Mouse (Mus musculus) embryonic facial prominence, embryonic 12.5 days (tissue): ENCODE results near the gene Zfyve27. TPM values are rescaled to one million over a fixed set of nuclear protein-coding genes. Genes with fewer than 3 reads are reported as not detected.

Experiments
- ATAC-seq: fragments of 200-750 bp; cut with Nextera tagmentation; 2 replicates; pipeline ENCODE4 v1.8.0; 2017; ENCODE audit not compliant: insufficient number of reproducible peaks, insufficient read depth, low FRiP score, low TSS enrichment
- H3K27ac ChIP-seq: fragments of 300-500 bp; sonication (generic); 2 replicates; pipeline ENCODE4 v1.5.1; 2016; ENCODE audit warnings: mild to moderate bottlenecking
- H3K27me3 ChIP-seq: fragments of 300-500 bp; sonication (generic); 2 replicates; pipeline ENCODE4 v1.6.1; 2016; ENCODE audit warnings: mild to moderate bottlenecking, moderate library complexity
- H3K36me3 ChIP-seq: fragments of 300-500 bp; sonication (generic); 2 replicates; pipeline ENCODE4 v1.6.1; 2016; ENCODE audit warnings: mild to moderate bottlenecking
- H3K4me1 ChIP-seq: fragments of 300-500 bp; sonication (generic); 2 replicates; pipeline ENCODE4 v1.6.1; 2016
- H3K4me2 ChIP-seq: fragments of 300-500 bp; sonication (generic); replicated peaks from 2 replicates; pipeline ENCODE4 v1.6.1; 2016; ENCODE audit warnings: mild to moderate bottlenecking, moderate library complexity
- H3K4me3 ChIP-seq: fragments of 300-500 bp; sonication (generic); 2 replicates; pipeline ENCODE4 v1.5.1; 2016; ENCODE audit warnings: mild to moderate bottlenecking
- H3K9ac ChIP-seq: fragments of 300-500 bp; sonication (generic); 2 replicates; pipeline ENCODE4 v1.6.1; 2016; ENCODE audit warnings: mild to moderate bottlenecking, moderate library complexity
- H3K9me3 ChIP-seq: fragments of 300-500 bp; sonication (generic); 2 replicates; pipeline ENCODE4 v1.6.1; 2016; ENCODE audit warnings: mild to moderate bottlenecking, moderate library complexity
- WGBS: fragments of 180-500 bp; shearing (Covaris S2); methylation state at CpG from one replicate; pipeline ENCODE4 v1.1.7; 2016; 5-methylcytosine and 5-hydroxymethylcytosine counted together
- polyA plus RNA-seq: library from polyadenylated mRNA; unstranded; fragments of >200 nt; fragmentation: Nextera tagmentation; extraction: Ambion mirVana; gene quantifications from 2 replicates; pipeline ENCODE4 v1.2.1, GENCODE M21; 2016

Zfyve27 gene
- polyA plus RNA-seq, 1 experiment from 2014 or later, result 32.5 TPM

DNA sequence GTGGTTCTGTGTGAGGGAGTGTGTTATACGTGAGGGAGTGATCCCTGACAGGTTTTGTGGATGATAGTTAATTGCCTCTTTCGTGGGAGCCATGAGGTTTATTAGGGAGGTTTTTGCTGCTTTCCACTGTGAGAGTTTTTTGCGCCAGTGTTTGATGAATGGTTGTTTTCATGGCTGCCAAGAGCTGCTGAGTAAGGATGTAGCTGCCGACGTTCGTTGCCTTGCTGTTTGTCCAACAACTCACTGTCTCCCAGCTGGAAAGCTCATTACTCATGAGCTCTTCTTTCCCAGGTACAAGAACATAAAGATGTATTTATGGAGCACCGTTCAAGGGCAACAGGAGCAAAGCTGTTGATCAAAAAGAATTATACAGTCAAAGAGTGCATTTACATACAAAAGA, 437 bp downstream of the Zfyve27 start:
- Histone ChIP-seq H3K27me3 (peaks cover 14% of the 10 kb centered on the region), H3K4me3 (no peak overlapping the region), H3K27ac (no peak overlapping the region), H3K9me3 (no peaks in the 10 kb centered on the region), H3K36me3 (no peaks in the 10 kb centered on the region), H3K9ac (no peak overlapping the region), H3K4me2 (no peak overlapping the region), H3K4me1 (no peaks in the 10 kb centered on the region)
- no peak for ATAC-seq
- 69% methylated on average over 7 of the region's 7 CpGs for WGBS

DNA sequence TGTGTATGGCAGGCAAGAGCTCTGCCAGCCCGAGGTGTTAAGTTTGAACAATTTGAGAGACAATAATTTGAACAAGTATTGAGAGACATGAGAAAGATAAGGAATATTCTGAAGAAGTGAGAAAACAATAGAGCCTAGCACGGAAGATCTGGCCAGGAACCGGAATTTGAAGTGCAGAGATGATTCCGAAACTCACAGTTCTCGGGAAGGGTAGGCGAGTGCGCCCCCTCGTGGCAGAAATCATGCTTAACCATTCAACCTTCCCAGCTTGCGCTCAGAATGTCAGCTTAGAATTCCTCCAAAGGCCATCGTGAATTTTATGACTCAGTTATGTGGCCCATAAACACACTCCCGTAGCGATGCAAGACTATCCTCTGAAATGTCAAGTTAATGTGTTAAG, 2.4 kb downstream of the Zfyve27 start:
- no peak for ATAC-seq
- Histone ChIP-seq H3K27me3 (peaks cover 19% of the 10 kb centered on the region), H3K4me1 (peaks cover 4% of the 10 kb centered on the region), H3K9ac (no peak overlapping the region; the same call in 1 of the 2 replicates), H3K4me3 (no peak overlapping the region), H3K4me2 (peak overlapping the region; percentile 33), H3K27ac (no peak overlapping the region), H3K36me3 (no peaks in the 10 kb centered on the region), H3K9me3 (no peaks in the 10 kb centered on the region)
- 4% methylated on average over 12 of the region's 12 CpGs for WGBS

DNA sequence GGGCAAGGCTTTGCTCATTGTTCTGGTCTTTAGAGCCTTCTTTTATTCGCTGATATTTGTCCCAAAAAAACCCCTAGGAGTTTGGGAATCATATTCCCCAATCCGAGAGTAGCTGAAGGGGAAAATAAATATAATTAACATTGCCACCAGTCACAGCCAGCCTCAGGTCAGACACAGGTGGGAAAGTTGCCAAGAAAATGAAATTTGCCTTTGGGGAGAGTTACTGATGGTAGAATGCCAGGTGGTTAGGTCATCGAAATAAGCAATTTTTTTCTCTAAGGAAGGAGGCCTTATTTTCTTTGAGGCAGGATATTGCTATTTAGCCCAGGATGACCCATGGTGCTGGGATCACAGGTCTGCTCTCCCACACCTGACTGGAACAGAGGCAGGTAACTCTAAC, 3.0 kb downstream of the Zfyve27 start:
- Histone ChIP-seq H3K9me3 (no peaks in the 10 kb centered on the region), H3K27ac (no peak overlapping the region), H3K9ac (no peak overlapping the region), H3K4me1 (peaks cover 10% of the 10 kb centered on the region), H3K4me3 (no peak overlapping the region), H3K36me3 (no peaks in the 10 kb centered on the region), H3K4me2 (no peak overlapping the region), H3K27me3 (peaks cover 19% of the 10 kb centered on the region)
- no peak for ATAC-seq
- WGBS, result 52% methylated on average over 3 of the region's 3 CpGs

DNA sequence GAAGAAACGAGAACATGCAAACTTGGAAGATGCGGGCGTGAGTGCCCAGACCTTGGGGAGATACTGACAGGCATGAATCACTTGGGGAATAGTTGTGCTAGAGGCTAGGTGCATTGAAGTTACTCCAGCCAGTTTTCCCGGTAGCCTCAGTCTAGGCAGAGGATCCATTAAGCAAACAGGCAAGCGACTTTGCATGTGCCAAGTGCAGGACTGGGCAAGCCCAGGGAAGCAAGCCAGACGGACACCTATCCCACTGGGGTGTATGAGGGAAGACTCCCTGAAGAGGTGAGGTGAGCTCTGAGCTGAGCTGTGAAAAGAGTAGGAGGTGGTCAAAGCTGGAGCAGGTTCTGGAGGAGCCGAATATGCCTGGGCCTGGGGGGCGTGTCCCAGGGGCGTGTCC, 3.7 kb downstream of the Zfyve27 start:
- Histone ChIP-seq H3K36me3 (no peaks in the 10 kb centered on the region), H3K4me3 (no peak overlapping the region), H3K27ac (no peak overlapping the region), H3K4me1 (peaks cover 10% of the 10 kb centered on the region), H3K9me3 (no peaks in the 10 kb centered on the region), H3K9ac (no peak overlapping the region), H3K27me3 (peaks cover 19% of the 10 kb centered on the region), H3K4me2 (no peak overlapping the region)
- ATAC-seq, result no peak
- WGBS, result 60% methylated on average over 9 of the region's 9 CpGs

DNA sequence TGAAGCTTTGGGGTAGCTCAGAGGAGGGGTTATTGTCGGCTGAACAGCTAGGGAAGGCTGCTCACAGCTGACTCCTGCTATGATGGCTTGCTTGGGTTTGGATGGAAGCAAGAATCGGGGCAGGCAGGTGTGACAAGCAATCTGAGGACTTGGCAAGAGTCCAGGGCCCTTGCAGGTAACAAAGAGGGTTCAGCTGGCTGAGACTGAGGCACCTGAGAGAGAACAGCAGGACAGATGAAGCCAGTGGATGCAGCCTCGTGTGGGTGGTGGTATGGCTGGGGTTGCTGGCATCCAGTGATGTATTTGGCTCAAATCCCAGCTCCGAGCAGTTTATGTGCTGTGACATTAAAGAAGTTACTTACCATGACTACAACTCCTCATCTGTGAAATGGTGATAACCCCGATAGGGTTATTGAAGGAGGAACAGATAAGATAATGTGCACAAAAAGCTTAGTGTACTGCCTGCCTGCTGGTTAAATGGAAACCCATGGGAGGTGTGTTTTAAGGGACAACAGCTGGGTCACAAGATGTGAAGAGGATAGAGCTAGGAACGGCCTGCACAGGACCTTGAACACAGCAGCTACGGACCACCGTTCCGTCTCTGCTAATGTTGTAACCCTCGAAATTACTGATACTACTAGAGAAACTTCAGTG, 5.7 kb downstream of the Zfyve27 start:
- Histone ChIP-seq H3K9me3 (no peaks in the 10 kb centered on the region), H3K9ac (no peak overlapping the region), H3K27ac (no peak overlapping the region), H3K4me2 (no peak overlapping the region; the same call in 1 of the 2 replicates), H3K4me1 (peaks cover 10% of the 10 kb centered on the region), H3K36me3 (no peaks in the 10 kb centered on the region), H3K4me3 (no peak overlapping the region), H3K27me3 (peaks cover 19% of the 10 kb centered on the region)
- no peak for ATAC-seq
- 76% methylated on average over 10 of the region's 10 CpGs for WGBS

DNA sequence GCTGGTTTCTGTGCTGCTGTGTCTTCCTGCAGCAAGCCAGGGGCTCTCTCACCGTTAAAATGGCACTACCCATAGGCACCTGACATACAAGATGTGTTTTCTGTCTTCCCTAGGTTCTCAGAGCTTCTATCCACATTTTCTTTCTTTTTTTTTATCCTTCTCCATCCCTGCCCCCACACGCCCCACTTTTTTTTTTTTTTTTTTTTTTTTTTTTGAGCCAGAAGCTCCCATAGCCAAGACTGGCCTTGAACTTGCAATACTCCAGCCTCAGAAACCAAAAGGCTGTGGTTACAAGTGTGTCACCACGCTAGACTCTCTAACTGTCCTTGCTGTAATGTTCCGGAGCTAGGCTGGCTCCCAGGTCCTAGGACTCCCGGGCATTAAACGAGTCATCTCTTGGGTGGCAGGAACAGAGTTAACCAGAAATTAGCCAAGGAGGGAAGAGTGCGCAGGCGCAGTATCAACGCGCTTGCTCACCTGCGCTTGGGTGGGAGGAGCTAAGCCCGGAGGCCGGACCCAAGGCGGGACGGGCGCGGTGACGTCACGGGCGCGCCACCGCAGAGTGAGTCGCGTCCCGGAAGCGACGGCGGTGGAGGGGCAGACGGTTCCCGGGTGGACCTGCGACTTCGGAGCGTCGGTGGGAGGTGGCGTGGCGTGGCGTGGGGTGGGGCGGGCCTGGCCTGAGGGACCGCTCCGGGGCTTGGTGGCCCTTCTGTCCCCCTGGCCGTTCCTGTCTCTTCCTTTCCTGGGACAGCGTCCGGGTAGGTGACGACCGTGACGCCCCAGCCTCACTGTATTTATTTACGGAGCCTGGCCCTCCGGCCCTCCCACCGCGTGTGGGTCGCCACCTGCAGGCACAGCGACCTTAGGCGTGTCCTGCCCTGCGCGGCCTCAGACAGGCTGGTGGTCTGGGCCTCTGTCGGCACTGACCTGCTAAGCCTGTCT, 6.5 kb downstream of the Zfyve27 start:
- no peaks in the 10 kb centered on the region for H3K36me3 ChIP-seq
- H3K4me2 ChIP-seq, result peak overlapping the region; percentile 93
- peaks cover 19% of the 10 kb centered on the region for H3K27me3 ChIP-seq
- WGBS, result 2% methylated on average over 54 of the region's 56 CpGs
- peak overlapping the region; percentile 92 for H3K9ac ChIP-seq
- peak overlapping the region; percentile 98 for H3K4me3 ChIP-seq
- H3K27ac ChIP-seq, result 0 out of 2 replicates have a peak overlapping the region, but pooled peaks have one; percentile 30
- no peaks in the 10 kb centered on the region for H3K9me3 ChIP-seq
- peaks cover 10% of the 10 kb centered on the region for H3K4me1 ChIP-seq
- peak; percentile 79 for ATAC-seq

DNA sequence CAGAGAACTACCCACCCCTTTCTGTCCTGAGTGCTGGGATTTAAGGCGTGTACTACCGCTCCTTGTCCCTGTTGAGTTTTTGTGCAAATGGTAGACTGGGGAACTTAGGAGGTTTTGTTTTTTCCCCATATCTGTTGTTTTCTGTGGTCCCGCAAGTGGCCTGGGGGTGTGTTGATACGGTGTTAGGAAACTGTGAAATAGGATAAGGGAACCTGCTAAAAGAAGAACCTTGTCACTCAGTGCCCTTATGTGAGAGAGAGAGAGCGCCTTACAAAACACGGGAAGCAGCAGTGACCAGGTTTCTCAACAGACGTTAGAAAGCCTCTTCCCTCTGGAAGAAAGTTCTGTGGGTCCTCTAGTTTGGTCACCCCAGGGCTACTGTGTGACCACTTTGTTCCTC, 13.1 kb downstream of the Zfyve27 start:
- H3K9me3 ChIP-seq, result no peaks in the 10 kb centered on the region
- 64% methylated on average over 7 of the region's 7 CpGs for WGBS
- no peak for ATAC-seq
- no peaks in the 10 kb centered on the region for H3K27me3 ChIP-seq
- no peak overlapping the region for H3K9ac ChIP-seq
- no peaks in the 10 kb centered on the region for H3K4me1 ChIP-seq
- H3K4me3 ChIP-seq, result no peak overlapping the region
- peaks cover 28% of the 10 kb centered on the region for H3K36me3 ChIP-seq
- H3K27ac ChIP-seq, result no peak overlapping the region
- no peak overlapping the region for H3K4me2 ChIP-seq

DNA sequence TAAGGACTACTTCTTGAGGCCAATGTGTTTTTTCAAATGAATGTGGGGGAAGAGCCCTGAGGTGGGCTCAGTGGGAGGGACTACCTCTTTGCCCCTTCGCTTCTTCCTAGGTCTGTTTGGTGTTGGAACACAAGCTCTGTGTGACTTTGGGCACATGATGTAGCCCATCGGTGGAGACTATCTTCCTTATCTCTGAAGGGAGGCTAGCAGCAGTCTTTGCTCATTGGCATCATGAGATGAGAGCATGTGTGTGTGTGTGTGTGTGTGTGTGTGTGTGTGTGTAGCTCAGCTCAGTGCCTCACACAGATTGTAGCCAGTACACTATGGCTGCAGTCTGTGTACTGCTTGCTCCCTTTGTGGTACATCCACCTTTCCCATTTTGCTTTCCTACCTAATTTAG, 13.7 kb downstream of the Zfyve27 start:
- no peak overlapping the region for H3K4me3 ChIP-seq

DNA sequence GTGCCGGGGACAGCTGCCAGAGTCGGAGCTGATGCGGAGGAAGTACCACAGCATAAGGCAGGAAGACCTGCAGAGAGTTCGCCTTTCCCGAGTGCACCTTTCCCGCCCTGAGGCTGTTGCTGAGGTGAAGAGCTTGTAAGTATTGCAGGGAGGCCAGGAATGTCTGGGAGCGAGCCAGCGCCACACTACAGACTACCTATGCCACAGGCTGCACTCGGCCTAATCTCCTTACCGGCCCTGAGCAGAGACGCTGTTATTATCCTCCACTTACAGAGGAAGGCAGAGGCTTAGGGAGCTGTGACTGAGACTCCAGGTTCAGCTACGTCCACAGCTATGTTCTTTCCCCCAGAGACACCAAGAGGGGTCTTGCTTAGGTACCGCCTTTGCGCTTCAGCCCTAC, 15.6 kb downstream of the Zfyve27 start:
- no peak overlapping the region for H3K27ac ChIP-seq
- ATAC-seq, result no peak
- H3K4me1 ChIP-seq, result no peaks in the 10 kb centered on the region
- H3K36me3 ChIP-seq, result peaks cover 46% of the 10 kb centered on the region
- H3K9me3 ChIP-seq, result no peaks in the 10 kb centered on the region
- no peak overlapping the region for H3K9ac ChIP-seq
- H3K4me2 ChIP-seq, result no peak overlapping the region
- 86% methylated on average over 14 of the region's 14 CpGs for WGBS
- no peaks in the 10 kb centered on the region for H3K27me3 ChIP-seq
- no peak overlapping the region for H3K4me3 ChIP-seq

More for the DNA sequence above, 13.7 kb downstream of the Zfyve27 start:
- Histone ChIP-seq H3K9ac (no peak overlapping the region), H3K9me3 (no peaks in the 10 kb centered on the region), H3K27ac (no peak overlapping the region), H3K27me3 (no peaks in the 10 kb centered on the region), H3K4me1 (no peaks in the 10 kb centered on the region), H3K4me2 (no peak overlapping the region), H3K36me3 (peaks cover 29% of the 10 kb centered on the region)
- no peak for ATAC-seq
- 92% methylated on average over 2 of the region's 2 CpGs for WGBS

DNA sequence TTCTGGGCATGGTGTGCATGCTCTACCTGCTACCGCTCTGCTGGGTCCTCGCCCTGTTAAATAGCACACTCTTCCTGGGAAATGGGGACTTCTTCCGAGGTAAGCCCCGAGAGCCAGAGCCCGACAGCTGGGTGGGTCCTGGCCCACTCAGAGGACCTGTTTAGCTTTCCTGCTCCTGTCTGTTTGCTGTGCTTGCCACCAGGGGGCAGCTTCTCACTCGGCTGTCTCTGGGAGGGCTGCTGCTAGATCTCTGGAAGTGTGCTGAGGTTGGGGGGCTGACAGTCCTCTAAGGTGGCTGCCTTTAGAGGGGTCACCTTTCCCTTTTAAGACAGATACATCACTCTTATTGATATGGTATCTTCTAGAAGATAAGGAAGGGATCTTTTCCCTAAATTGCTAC, 18.9 kb downstream of the Zfyve27 start:
- no peak overlapping the region for H3K27ac ChIP-seq
- WGBS, result 63% methylated on average over 6 of the region's 6 CpGs
- peaks cover 62% of the 10 kb centered on the region for H3K36me3 ChIP-seq

DNA sequence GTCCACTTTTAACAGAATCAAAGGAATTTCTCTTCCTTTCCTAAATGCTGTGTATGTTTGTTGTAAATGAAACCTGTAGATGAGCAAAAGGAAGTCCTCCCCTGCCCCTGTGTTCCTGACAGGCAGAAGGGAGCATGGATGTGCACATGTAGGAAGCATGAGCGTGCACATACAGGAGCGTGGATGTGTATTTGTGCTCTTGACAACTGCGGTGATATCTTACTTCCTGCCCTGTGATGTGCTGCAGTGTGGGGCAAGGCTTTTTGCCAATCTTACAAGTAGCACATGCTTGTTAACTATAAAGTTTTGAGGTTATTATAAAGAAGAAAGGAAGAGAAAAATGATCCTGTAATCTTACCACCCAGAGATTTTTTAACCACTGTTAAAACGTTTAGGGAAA, 26.0 kb downstream of the Zfyve27 start:
- Histone ChIP-seq H3K27me3 (no peaks in the 10 kb centered on the region), H3K4me3 (no peak overlapping the region), H3K9me3 (no peaks in the 10 kb centered on the region), H3K27ac (no peak overlapping the region), H3K4me2 (no peak overlapping the region), H3K4me1 (no peaks in the 10 kb centered on the region), H3K9ac (no peak overlapping the region), H3K36me3 (peaks cover 34% of the 10 kb centered on the region)
- ATAC-seq, result no peak
- 84% methylated on average over 4 of the region's 4 CpGs for WGBS

More for the DNA sequence above, 18.9 kb downstream of the Zfyve27 start:
- Histone ChIP-seq H3K4me3 (no peak overlapping the region), H3K27me3 (no peaks in the 10 kb centered on the region), H3K9ac (no peak overlapping the region), H3K4me1 (no peaks in the 10 kb centered on the region), H3K9me3 (no peaks in the 10 kb centered on the region), H3K4me2 (no peak overlapping the region)
- ATAC-seq, result no peak

DNA sequence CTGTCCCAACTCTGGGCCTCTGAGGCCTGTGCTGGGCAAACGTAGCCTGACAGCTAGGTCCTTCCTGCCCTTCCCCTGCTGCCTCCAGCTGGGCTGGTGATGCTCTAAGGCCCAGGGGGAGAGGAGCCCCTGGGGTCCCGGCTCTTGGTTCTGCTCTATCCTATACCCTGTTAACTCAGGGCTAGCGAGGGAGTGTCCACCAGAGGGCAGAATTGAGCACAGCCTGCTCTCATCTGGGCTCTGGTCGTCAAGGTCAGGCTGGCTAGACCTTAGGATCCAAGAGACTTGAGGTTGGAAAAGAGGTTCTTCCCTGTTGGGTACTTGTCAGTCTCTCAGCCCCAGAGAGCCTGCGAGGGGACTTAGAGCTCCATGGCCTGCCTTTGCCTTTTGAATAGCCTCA, 26.7 kb downstream of the Zfyve27 start:
- Histone ChIP-seq H3K4me3 (no peak overlapping the region), H3K4me2 (no peak overlapping the region), H3K27me3 (no peaks in the 10 kb centered on the region), H3K36me3 (peaks cover 27% of the 10 kb centered on the region), H3K27ac (no peak overlapping the region), H3K9me3 (no peaks in the 10 kb centered on the region), H3K9ac (no peak overlapping the region), H3K4me1 (no peaks in the 10 kb centered on the region)
- WGBS, result 17% methylated on average over 5 of the region's 5 CpGs
- peak; percentile 43; the same call in 1 of the 2 replicates for ATAC-seq
